In genomic region chr14:8003093-8003670, GRCm38 (mm10) we compare ENCODE assay signal across 8 mouse cellular contexts. TPM values are rescaled to one million over a fixed set of nuclear protein-coding genes. Genes with fewer than 3 reads are reported as not detected.
DNase-seq lines count a peak whose midpoint lies in the region; ATAC-seq and TF ChIP-seq lines count a peak whose summit lies in the region.

No protein-coding gene starts in this region.

- H3K36me3 ChIP-seq in hindbrain, embryonic 15.5 days, result no peaks in the 10 kb centered on the region
- H3K36me3 ChIP-seq in liver, adult 2 months (ENCODE audit: control insufficient read depth, insufficient read depth, low read length), result no peaks in the 10 kb centered on the region
- no peaks in the 10 kb centered on the region for H3K36me3 ChIP-seq in myocyte (ENCODE audit: control insufficient read depth, insufficient read depth)

- ATAC-seq in hindbrain, embryonic 15.5 days (ENCODE audit: low FRiP score, low read depth), result peak; percentile 76

- H3K27me3 ChIP-seq in cerebellum, adult 2 months (ENCODE audit: control insufficient read depth, insufficient read depth, low read length), result no peaks in the 10 kb centered on the region
- H3K27me3 ChIP-seq in hindbrain, embryonic 15.5 days, result peaks cover 27% of the 10 kb centered on the region
- H3K27me3 ChIP-seq in liver, adult 2 months (ENCODE audit: control insufficient read depth, insufficient read depth, low read length), result no peaks in the 10 kb centered on the region
- no peaks in the 10 kb centered on the region for H3K27me3 ChIP-seq in myocyte (ENCODE audit: control insufficient read depth, insufficient read depth, insufficient read length)

- peak overlapping the region; percentile 75 for H3ac ChIP-seq in myocyte (ENCODE audit: control insufficient read depth, insufficient read length)

- H3K4me1 ChIP-seq in cerebellum, adult 2 months (ENCODE audit: control insufficient read depth, insufficient read depth, low read length), result peaks cover 10% of the 10 kb centered on the region
- peaks cover 19% of the 10 kb centered on the region for H3K4me1 ChIP-seq in hindbrain, embryonic 15.5 days (replicated peaks)
- H3K4me1 ChIP-seq in liver, adult 2 months (ENCODE audit: control insufficient read depth, insufficient read depth, low read length), result peaks cover 17% of the 10 kb centered on the region

- no peak for TF ChIP-seq POLR2A in cerebellum, adult 2 months (IDR thresholded peaks at IDR 0.05; ENCODE audit: borderline replicate concordance, insufficient read depth, low read length)
- no peak for TF ChIP-seq POLR2A in liver, adult 2 months (IDR thresholded peaks at IDR 0.05; ENCODE audit: extremely low read depth, insufficient read depth, low read length)
- no peak for TF ChIP-seq POLR2A in myocyte (IDR thresholded peaks at IDR 0.05; ENCODE audit: insufficient read length, low read depth)

- under 1% methylated on average over 23 of the region's 23 CpGs for WGBS in cerebellum, adult 2 months
- under 1% methylated on average over 23 of the region's 23 CpGs for WGBS in hindbrain, embryonic 15.5 days
- 1% methylated on average over 23 of the region's 23 CpGs for WGBS in liver, adult 2 months

- H3K4me3 ChIP-seq in cerebellum, adult 2 months (replicated peaks; ENCODE audit: insufficient read depth, low read depth, low read length), result peak overlapping the region; percentile 70
- H3K4me3 ChIP-seq in hindbrain, embryonic 15.5 days, result peak overlapping the region; percentile 76
- H3K4me3 ChIP-seq in liver, adult 2 months (ENCODE audit: insufficient read depth, low read depth, low read length), result peak overlapping the region; percentile 62
- H3K4me3 ChIP-seq in myocyte, result peak overlapping the region; percentile 48

- DNase-seq in ovary, adult 18-20 months (ENCODE audit: low spot score), result peak; percentile 19
- no peak for DNase-seq in ovary, postnatal 10 days (ENCODE audit: low spot score)
- DNase-seq in cerebellum, adult 2 months, result peak; percentile 33 to 67
- peak; percentile 54 to 58 for DNase-seq in frontal cortex, postnatal 36 days (ENCODE audit: low spot score in 2 of 2)
- no peak for DNase-seq in liver, adult 2 months (ENCODE audit: extremely low read depth, low read depth, low spot score)
- DNase-seq in natural killer cell, adult 2 months (ENCODE audit: low spot score in 2 of 2), result no peak

- peak overlapping the region; percentile 21 for H3K27ac ChIP-seq in cerebellum, adult 2 months (ENCODE audit: insufficient read depth, low read length)
- peak overlapping the region; percentile 86 for H3K27ac ChIP-seq in hindbrain, embryonic 15.5 days (replicated peaks)
- peak overlapping the region; percentile 77 for H3K27ac ChIP-seq in liver, adult 2 months (replicated peaks; ENCODE audit: insufficient read depth, low read depth, low read length)

- no peak for TF ChIP-seq CTCF in cerebellum, adult 2 months (IDR thresholded peaks at IDR 0.05; ENCODE audit: borderline replicate concordance, insufficient read depth, low read depth, low read length)
- no peak for TF ChIP-seq CTCF in liver, adult 2 months (IDR thresholded peaks at IDR 0.05; ENCODE audit: low read depth, low read length)

- H3K9me3 ChIP-seq in hindbrain, embryonic 15.5 days, result no peaks in the 10 kb centered on the region

- H3K9ac ChIP-seq in hindbrain, embryonic 15.5 days, result peak overlapping the region; percentile 69
- peak overlapping the region; percentile 77 for H3K9ac ChIP-seq in liver, adult 2 months (ENCODE audit: low read depth, low read length)

- peaks cover 10% of the 10 kb centered on the region; the same call in 1 of the 2 replicates for H3K79me2 ChIP-seq in liver, adult 2 months (ENCODE audit: control insufficient read depth, insufficient read depth, low read length)
- no peaks in the 10 kb centered on the region for H3K79me2 ChIP-seq in myocyte (ENCODE audit: control insufficient read depth, insufficient read depth)

- peak overlapping the region; percentile 68 for H3K4me2 ChIP-seq in hindbrain, embryonic 15.5 days
- peak overlapping the region; percentile 88 for H3K4me2 ChIP-seq in myocyte (ENCODE audit: low read depth)

TF ChIP-seq in myocyte, 11 proteins besides CTCF, POLR2A, EP300 and RAD21:
- TF ChIP-seq MYOG (IDR thresholded peaks at IDR 0.05; ENCODE audit: control insufficient read depth in 1 of 3, insufficient read depth in 1 of 3, insufficient read length in 2 of 3, low read depth in 2 of 3) (no peak), MYOD1 (IDR thresholded peaks at IDR 0.05; ENCODE audit: control insufficient read depth in 1 of 3, insufficient read length in 2 of 3, low read depth in 2 of 3) (no peak), TCF12 (IDR thresholded peaks at IDR 0.05; ENCODE audit: insufficient read depth, poor library complexity, severe bottlenecking) (no peak), E2F4 (IDR thresholded peaks at IDR 0.05; ENCODE audit: insufficient read depth) (no peak), MAX (IDR thresholded peaks at IDR 0.05; ENCODE audit: low read depth) (no peak), TCF3 (IDR thresholded peaks at IDR 0.05; ENCODE audit: insufficient read length, low read depth) (no peak), SRF (IDR thresholded peaks at IDR 0.05; ENCODE audit: control insufficient read depth, insufficient read length, low read depth) (no peak), USF1 (IDR thresholded peaks at IDR 0.05; ENCODE audit: low read depth) (no peak), CEBPB (IDR thresholded peaks at IDR 0.05; ENCODE audit: insufficient read depth, poor library complexity, severe bottlenecking) (no peak), REST (IDR thresholded peaks at IDR 0.05; ENCODE audit: insufficient read depth, insufficient read length) (no peak), POLR2AphosphoS2 (IDR thresholded peaks at IDR 0.05; ENCODE audit: insufficient read length, low read depth) (no peak)

RNA-seq across cellular contexts. Expression of gene Abhd6, which starts 0.5 kb away (rescaled TPM):
- polyA plus RNA-seq in cerebellum, adult 2 months (2012; rRNA removed), result 56.0 and 59.1 TPM in 2 replicates
- 34.5 and 36.1 TPM in 2 replicates for polyA plus RNA-seq in hindbrain, embryonic 15.5 days (2015; fragmentation: Nextera tagmentation; extraction: Ambion mirVana)
- total RNA-seq in liver, adult 2 months (2014; rRNA removed), result 17.4 and 29.2 TPM in 2 replicates
- 39.6 and 45.2 TPM in 2 replicates for polyA plus RNA-seq in liver, adult 2 months (2012; rRNA removed)
- 10.5 TPM for polyA plus RNA-seq in myocyte (2012; fragmentation: generic; extraction: Trizol)

RNA-seq across cellular contexts. Expression of gene Dnase1l3, which starts 8.8 kb away (rescaled TPM):
- polyA plus RNA-seq in cerebellum, adult 2 months (2012; rRNA removed), result 0.02 TPM in 1 of 2 replicates, not detected in the other
- 0.04 and 0.12 TPM in 2 replicates for polyA plus RNA-seq in hindbrain, embryonic 15.5 days (2015; fragmentation: Nextera tagmentation; extraction: Ambion mirVana)
- total RNA-seq in liver, adult 2 months (2014; rRNA removed), result 10.0 and 10.9 TPM in 2 replicates
- 20.5 and 24.3 TPM in 2 replicates for polyA plus RNA-seq in liver, adult 2 months (2012; rRNA removed)
- 0.86 TPM for polyA plus RNA-seq in myocyte (2012; fragmentation: generic; extraction: Trizol)

RNA-seq across cellular contexts. Expression of gene Gm45521, which starts 46.1 kb away (rescaled TPM):
- not detected in 2 replicates for polyA plus RNA-seq in cerebellum, adult 2 months (2012; rRNA removed)
- not detected in 2 replicates for polyA plus RNA-seq in hindbrain, embryonic 15.5 days (2015; fragmentation: Nextera tagmentation; extraction: Ambion mirVana)
- total RNA-seq in liver, adult 2 months (2014; rRNA removed), result not detected in 2 replicates
- not detected in 2 replicates for polyA plus RNA-seq in liver, adult 2 months (2012; rRNA removed)
- not detected for polyA plus RNA-seq in myocyte (2012; fragmentation: generic; extraction: Trizol)

Comparison
In these comparisons a context has a peak if more than half of its experiments do, and no peak if none do; other contexts are left out.
1. DNase-seq: peak in ovary, adult 18-20 months (single experiment), cerebellum, adult 2 months (2 of 2) and frontal cortex, postnatal 36 days (2 of 2); none in ovary, postnatal 10 days (single experiment), liver, adult 2 months (single experiment) and natural killer cell, adult 2 months (0 of 2).
2. H3K27ac ChIP-seq: peak in every context shown above with its lines; median percentile 86 in hindbrain, embryonic 15.5 days; 77 in liver, adult 2 months; 21 in cerebellum, adult 2 months.
3. RNA of gene Dnase1l3, which starts 8.8 kb away (polyA plus RNA-seq): 20.5 to 24.3 TPM in liver, adult 2 months; 0.86 TPM in myocyte (single experiment), 0.04 to 0.12 TPM in hindbrain, embryonic 15.5 days and 0.02 TPM in cerebellum, adult 2 months; every median in the first group is over 10 times any median in the second.
4. Peak in every context shown above with its lines, with median percentiles within 50 percentile points of each other: H3K4me3 ChIP-seq.